Mouse (Mus musculus): ENCODE results near the gene Catsper1.

DNA sequence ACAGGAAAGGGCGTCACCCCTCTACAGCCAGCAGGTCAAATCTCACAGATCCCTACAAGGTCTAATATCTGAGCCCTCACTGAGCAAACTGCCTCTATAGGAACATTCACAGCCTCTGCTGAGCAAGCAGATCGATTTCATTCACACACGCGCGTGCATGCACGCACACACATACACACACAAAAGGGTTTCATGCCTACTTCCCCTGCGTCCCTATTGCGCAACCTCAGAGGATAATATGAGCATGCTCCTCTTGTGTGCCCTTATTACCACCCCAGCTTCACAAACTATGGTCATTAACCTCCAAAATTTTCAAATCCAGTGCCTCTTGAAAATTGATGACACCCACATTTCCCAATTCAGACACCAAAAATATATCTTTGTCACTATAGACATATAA is 22.4 kb upstream of the Catsper1 start:
- TF ChIP-seq GATA1 (IDR thresholded peaks at IDR 0.05; ENCODE audit: low read length) = no peak
- no peak for TF ChIP-seq TAL1 (IDR thresholded peaks at IDR 0.05; ENCODE audit: low read length)
